Mouse (Mus musculus) MEL (cell line): Measurements from ENCODE around the gene Majin. TPM values are rescaled to one million over a fixed set of nuclear protein-coding genes. Genes with fewer than 3 reads are reported as not detected.

Source experiments
- DNase-seq: peaks from one replicate; pipeline ENCODE4 v3.0.0; 2011; ENCODE audit warnings: low read depth, low spot score
- H3K27ac ChIP-seq: 2 replicates; pipeline ENCODE4 v1.5.1; 2012; ENCODE audit warnings: low read depth, mild to moderate bottlenecking, control low read depth, low read length, moderate library complexity; ENCODE audit not compliant: control insufficient read depth
- H3K27me3 ChIP-seq, 2 experiments: fragments of 150-350 bp in 1 of 2; sonication (generic) in 1 of 2; 2 replicates each; pipeline ENCODE4 v1.6.1; 2012; ENCODE audit warnings: low read length in 2 of 2, mild to moderate bottlenecking in 2 of 2, improper control_type of control experiment in 1 of 2, moderate library complexity in 1 of 2; ENCODE audit not compliant: insufficient read depth in 2 of 2, control insufficient read depth in 1 of 2
- H3K36me3 ChIP-seq, 2 experiments: 2 replicates each; pipeline ENCODE4 v1.6.1; 2012 to 2014; ENCODE audit warnings: low read length in 2 of 2, improper control_type of control experiment in 1 of 2, inconsistent platforms in 1 of 2, mild to moderate bottlenecking in 1 of 2; ENCODE audit not compliant: insufficient read depth in 2 of 2, control insufficient read depth in 1 of 2
- H3K4me1 ChIP-seq, 2 experiments: fragments of 150-350 bp in 1 of 2; sonication (generic) in 1 of 2; 2 replicates each; pipeline ENCODE4 v1.6.1; 2012; ENCODE audit warnings: low read length in 2 of 2, improper control_type of control experiment in 1 of 2, mild to moderate bottlenecking in 1 of 2; ENCODE audit not compliant: insufficient read depth in 2 of 2, control insufficient read depth in 1 of 2
- H3K4me3 ChIP-seq, 2 experiments: fragments of 150-350 bp in 1 of 2; sonication (generic) in 1 of 2; 2 replicates each; pipeline ENCODE4 v1.5.1; 2012; ENCODE audit warnings: low read depth in 2 of 2, low read length in 2 of 2, mild to moderate bottlenecking in 2 of 2, moderate library complexity in 2 of 2, control low read depth in 1 of 2, improper control_type of control experiment in 1 of 2; ENCODE audit not compliant: control insufficient read depth in 1 of 2, insufficient read depth in 1 of 2
- H3K79me2 ChIP-seq: 2 replicates; pipeline ENCODE4 v1.6.1; 2012; ENCODE audit warnings: mild to moderate bottlenecking, low read length, moderate library complexity; ENCODE audit not compliant: control insufficient read depth, poor library complexity, insufficient read depth
- H3K9ac ChIP-seq: 2 replicates; pipeline ENCODE4 v1.6.1; 2012; ENCODE audit warnings: low read depth, mild to moderate bottlenecking, control low read depth, low read length, moderate library complexity; ENCODE audit not compliant: control insufficient read depth, poor library complexity, severe bottlenecking
- H3K9me3 ChIP-seq: fragments of 150-350 bp; sonication (generic); replicated peaks from 2 replicates; pipeline ENCODE4 v1.6.1; 2012; ENCODE audit warnings: mild to moderate bottlenecking, low read length, improper control_type of control experiment, moderate library complexity; ENCODE audit not compliant: insufficient read depth
- CHD1 ChIP-seq: IDR thresholded peaks from 2 replicates; pipeline ENCODE4 v1.6.1; 2012; ENCODE audit warnings: low read depth, mild to moderate bottlenecking, inconsistent platforms, low read length, improper control_type of control experiment
- E2F4 ChIP-seq: IDR thresholded peaks from 2 replicates; pipeline ENCODE4 v1.6.1; 2011; ENCODE audit warnings: low read depth, low read length, improper control_type of control experiment, borderline replicate concordance
- EP300 ChIP-seq, 2 experiments: IDR thresholded peaks; 2 replicates each; pipeline ENCODE4 v1.6.1; 2011; ENCODE audit warnings: improper control_type of control experiment in 2 of 2, low read length in 2 of 2, low read depth in 1 of 2, mild to moderate bottlenecking in 1 of 2
- ETS1 ChIP-seq: IDR thresholded peaks from 2 replicates; pipeline ENCODE4 v1.6.1; 2012; ENCODE audit warnings: low read depth, mild to moderate bottlenecking, inconsistent platforms, low read length, improper control_type of control experiment, moderate library complexity
- GATA1 ChIP-seq: IDR thresholded peaks from 2 replicates; pipeline ENCODE4 v1.6.1; 2011; ENCODE audit warnings: low read depth, low read length, improper control_type of control experiment
- JUND ChIP-seq: IDR thresholded peaks from 2 replicates; pipeline ENCODE4 v1.6.1; 2011; ENCODE audit warnings: low read depth, mild to moderate bottlenecking, improper control_type of control experiment, low read length
- MAX ChIP-seq: IDR thresholded peaks from 2 replicates; pipeline ENCODE4 v1.6.1; 2011; ENCODE audit warnings: low read length, improper control_type of control experiment
- MYC ChIP-seq: IDR thresholded peaks from 2 replicates; pipeline ENCODE4 v1.6.1; 2011; ENCODE audit warnings: low read depth, mild to moderate bottlenecking, low read length, improper control_type of control experiment, moderate library complexity
- NELFE ChIP-seq: IDR thresholded peaks from 2 replicates; pipeline ENCODE4 v1.6.1; 2011; ENCODE audit warnings: low read depth, low read length, improper control_type of control experiment
- SIN3A ChIP-seq: IDR thresholded peaks from 2 replicates; pipeline ENCODE4 v1.6.1; 2012; ENCODE audit warnings: low read length, improper control_type of control experiment, inconsistent platforms
- TAL1 ChIP-seq: IDR thresholded peaks from 2 replicates; pipeline ENCODE4 v1.6.1; 2012; ENCODE audit warnings: mild to moderate bottlenecking, inconsistent platforms, low read length, moderate library complexity, mixed read lengths
- TCF12 ChIP-seq: IDR thresholded peaks from 2 replicates; pipeline ENCODE4 v1.6.1; 2014; ENCODE audit warnings: low read depth, mild to moderate bottlenecking, inconsistent platforms, low read length, improper control_type of control experiment, moderate library complexity
- USF2 ChIP-seq, 2 experiments: IDR thresholded peaks; 2 replicates each; pipeline ENCODE4 v1.6.1; 2011 to 2012; ENCODE audit warnings: improper control_type of control experiment in 2 of 2, low read length in 2 of 2, borderline replicate concordance in 1 of 2, inconsistent platforms in 1 of 2, low read depth in 1 of 2, mild to moderate bottlenecking in 1 of 2; ENCODE audit not compliant: insufficient read depth in 1 of 2
- ZC3H11A ChIP-seq: IDR thresholded peaks from 2 replicates; pipeline ENCODE4 v1.6.1; 2012; ENCODE audit warnings: low read depth, mild to moderate bottlenecking, inconsistent platforms, low read length, improper control_type of control experiment
- ZMIZ1 ChIP-seq: IDR thresholded peaks from 2 replicates; pipeline ENCODE4 v1.6.1; 2012; ENCODE audit warnings: low read depth, mild to moderate bottlenecking, inconsistent platforms, low read length, improper control_type of control experiment, moderate library complexity
- ZNF384 ChIP-seq: IDR thresholded peaks from 2 replicates; pipeline ENCODE4 v1.6.1; 2012; ENCODE audit warnings: low read depth, mild to moderate bottlenecking, inconsistent platforms, low read length, improper control_type of control experiment
- polyA plus RNA-seq, 2 experiments: library from polyadenylated mRNA; stranded (reverse) in 1 of 2; unstranded in 1 of 2; fragments of >175 nt in 1 of 2; fragments of >200 nt in 1 of 2; gene quantifications; 2 replicates each; pipeline versions ENCODE4 v1.2.1 to v1.2.4; 2012; ENCODE audit warnings: low replicate concordance in 2 of 2, low read depth in 1 of 2; ENCODE audit not compliant: insufficient read length in 2 of 2, insufficient read depth in 1 of 2, missing spikeins in 1 of 2
- total RNA-seq: library from RNA; depleted of rRNA; stranded (reverse); fragments of 300-350 nt; gene quantifications from 2 replicates; pipeline ENCODE4 v1.2.3, GENCODE M21; 2012

Majin gene
- total and polyA plus RNA-seq, 3 experiments: not detected

GRCm38 (mm10) chr19:6238740-6239139 lies 54.6 kb downstream of the Majin start:
- no peak overlapping the region for H3K9ac ChIP-seq
- H3K27me3 ChIP-seq: no peaks in the 10 kb centered on the region
- DNase-seq: peak; percentile 34
- H3K27ac ChIP-seq: no peak overlapping the region
- peaks cover 6 to 55% of the 10 kb centered on the region in 2 experiments for H3K4me1 ChIP-seq
- no peak overlapping the region for H3K4me3 ChIP-seq
- H3K36me3 ChIP-seq: peaks cover 0 to 39% of the 10 kb centered on the region in 2 experiments; a peak in 2 of 4 replicates
- no peak for TF ChIP-seq E2F4
- TF ChIP-seq NELFE: no peak
- TF ChIP-seq JUND: no peak
- no peak for TF ChIP-seq ZC3H11A
- TF ChIP-seq, all 39 proteins: peak for 0
- Histone ChIP-seq H3K79me2 (peaks cover 15% of the 10 kb centered on the region), H3K9me3 (no peaks in the 10 kb centered on the region)

DNA sequence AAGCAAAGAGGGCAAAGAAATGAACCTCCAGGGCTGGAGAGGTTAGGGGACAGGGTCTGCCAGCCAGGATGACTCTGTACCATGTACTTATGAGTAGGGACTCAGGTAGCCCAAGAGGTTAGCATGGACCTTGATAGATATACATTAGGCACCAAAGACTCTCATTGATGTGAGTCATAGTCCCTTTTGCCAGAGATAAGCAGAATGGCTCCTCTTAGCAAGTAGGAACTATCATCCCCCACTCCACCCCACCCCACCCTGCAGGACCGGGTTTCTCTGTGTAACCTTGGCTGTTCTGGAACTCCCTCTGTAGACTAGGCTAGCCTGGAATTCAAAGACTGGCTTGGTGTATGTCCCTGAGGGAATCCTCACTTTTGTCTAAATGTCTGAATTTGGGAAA lies 55.9 kb downstream of the Majin start:
- H3K9ac ChIP-seq: peak overlapping the region; percentile 60
- peaks cover 6 to 42% of the 10 kb centered on the region in 2 experiments for H3K4me1 ChIP-seq
- peak overlapping the region; percentile 6 to 36 for H3K4me3 ChIP-seq
- DNase-seq: peak; percentile 78
- peak overlapping the region; percentile 94 for H3K27ac ChIP-seq
- H3K79me2 ChIP-seq: peaks cover 15% of the 10 kb centered on the region
- H3K36me3 ChIP-seq: peaks cover 0 to 31% of the 10 kb centered on the region in 2 experiments; a peak in 2 of 4 replicates
- no peaks in the 10 kb centered on the region for H3K27me3 ChIP-seq
- TF ChIP-seq GATA1 (peak; percentile 88), CHD1 (no peak), ETS1 (peak; percentile 64; the same call in 1 of the 2 replicates), TAL1 (peak; percentile 47), JUND (peak; percentile 88), TCF12 (peak; percentile 50), NELFE (0 out of 2 replicates have a peak, but pooled peaks have one; percentile 7), SIN3A (peak; percentile 22; the same call in 1 of the 2 replicates), USF2 (IDR thresholded peaks at IDR 0.05; ENCODE audit: borderline replicate concordance in 1 of 2, insufficient read depth in 1 of 2, low read depth in 1 of 2, low read length in 2 of 2) (no peak), MYC (peak; percentile 38; the same call in 1 of the 2 replicates), MAX (no peak), EP300 (IDR thresholded peaks at IDR 0.05; ENCODE audit: low read depth in 1 of 2, low read length in 2 of 2) (peak; percentile 66 to 77)
- no peaks in the 10 kb centered on the region for H3K9me3 ChIP-seq

GRCm38 (mm10) chr19:6240725-6241124 lies 56.5 kb downstream of the Majin start:
- no peak for DNase-seq
- peak overlapping the region; percentile 60 for H3K9ac ChIP-seq
- H3K4me1 ChIP-seq: peaks cover 6 to 40% of the 10 kb centered on the region in 2 experiments
- no peaks in the 10 kb centered on the region for H3K27me3 ChIP-seq
- no peaks in the 10 kb centered on the region for H3K9me3 ChIP-seq
- peak overlapping the region; percentile 94 for H3K27ac ChIP-seq
- H3K79me2 ChIP-seq: peaks cover 11% of the 10 kb centered on the region
- peak overlapping the region; percentile 6 to 36 for H3K4me3 ChIP-seq
- TF ChIP-seq NELFE (0 out of 2 replicates have a peak, but pooled peaks have one; percentile 6), ZNF384 (0 out of 2 replicates have a peak, but pooled peaks have one; percentile 6), ZMIZ1 (no peak)
- H3K36me3 ChIP-seq: peaks cover 0 to 31% of the 10 kb centered on the region in 2 experiments; a peak in 2 of 4 replicates
